Mouse (Mus musculus): ENCODE results near the gene Slc30a7. TPM values are rescaled to one million over a fixed set of nuclear protein-coding genes. Genes with fewer than 3 reads are reported as not detected.

Gene Slc30a7
- 24.3 and 30.1 TPM in 2 replicates for polyA plus RNA-seq (2016; fragmentation: Nextera tagmentation; extraction: Ambion mirVana)

DNA sequence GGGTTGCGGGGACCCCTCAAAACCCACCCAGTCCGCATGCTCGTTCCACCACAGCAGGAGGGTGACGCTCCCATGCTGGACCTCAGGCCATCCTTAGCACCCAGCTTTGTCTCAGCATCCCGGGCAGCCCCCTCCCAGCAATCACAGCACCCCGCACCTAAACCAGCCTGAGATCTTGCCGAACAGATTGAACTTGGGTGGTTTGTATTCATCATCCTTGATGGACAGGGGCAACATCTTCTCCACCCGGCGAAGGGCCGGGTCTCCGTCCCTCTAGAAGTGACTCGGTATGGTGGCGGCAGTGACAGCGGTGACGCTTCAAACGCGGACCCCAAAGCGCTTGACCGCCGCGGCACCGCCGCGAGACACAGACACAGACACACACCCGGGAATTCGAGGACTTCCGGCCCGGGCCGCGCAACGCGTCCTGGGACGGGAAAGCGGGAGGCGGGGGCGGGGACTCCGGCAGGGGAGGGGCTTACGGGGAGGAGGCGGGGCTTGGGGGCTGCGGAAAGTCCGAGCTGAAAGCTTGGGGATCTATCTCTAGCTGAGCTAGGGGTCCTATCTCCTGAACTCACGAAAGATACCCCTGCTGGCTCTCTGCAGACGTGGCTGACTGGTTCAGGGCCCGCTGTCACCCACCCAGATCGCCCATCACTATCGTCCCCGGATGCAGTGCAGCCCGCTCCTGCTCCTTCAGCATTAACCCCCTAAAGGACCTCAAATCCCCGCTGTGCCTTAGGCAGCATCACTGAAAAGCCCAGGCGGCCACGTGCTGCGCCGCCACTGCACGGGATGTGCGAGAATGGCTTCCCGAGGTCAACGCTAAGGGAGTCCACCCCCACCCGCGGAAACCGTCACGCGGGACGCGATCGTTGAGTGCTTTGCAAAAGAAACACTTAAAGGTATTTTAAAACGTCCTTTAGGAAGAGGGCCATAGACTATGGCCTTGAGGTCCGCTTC, at the start of gene Slc30a7, which contains the start of gene Extl2:
Gene Slc30a7, minus strand, starts transcription at position 429 of the 963 bp plus-strand sequence.
Gene Extl2, plus strand, starts transcription at position 485 of the 963 bp plus-strand sequence.
- WGBS: under 1% methylated on average over 67 of the region's 67 CpGs
- Histone ChIP-seq H3K4me3 (replicated peaks) (peak within 1 kb of the TSS; percentile 80), H3K4me1 (replicated peaks) (peaks cover 13% of the 10 kb centered on the region), H3K36me3 (peaks cover 28% of the 10 kb centered on the region), H3K27me3 (no peaks in the 10 kb centered on the region), H3K9ac (replicated peaks) (peak within 1 kb of the TSS; percentile 84), H3K27ac (peak within 1 kb of the TSS; percentile 91), H3K9me3 (no peaks in the 10 kb centered on the region), H3K4me2 (peak within 1 kb of the TSS; percentile 90)
- peak; percentile 91 for ATAC-seq (ENCODE audit: insufficient number of reproducible peaks, insufficient read depth, low FRiP score, low TSS enrichment, low read depth)

DNA sequence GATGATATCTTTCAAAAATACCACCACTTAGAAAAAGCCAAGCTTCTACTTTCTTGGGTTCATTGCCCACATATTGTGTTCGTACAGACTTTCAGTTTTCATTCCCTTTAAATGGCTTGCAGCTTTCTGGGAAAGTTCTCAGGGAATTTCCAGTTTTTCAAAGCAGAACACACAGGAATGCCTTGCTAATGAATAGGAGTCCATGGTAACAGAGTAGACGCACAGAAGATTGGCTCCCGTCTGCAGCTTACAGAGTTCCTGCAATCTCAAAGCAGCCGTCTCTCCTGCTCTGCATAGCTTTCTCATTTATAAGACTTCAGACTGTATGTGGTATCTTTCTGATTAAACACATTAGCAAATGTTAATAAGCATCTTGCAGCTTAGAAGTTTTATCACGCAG, 39.8 kb upstream of the Slc30a7 start:
- Histone ChIP-seq H3K4me3 (replicated peaks) (no peak overlapping the region), H3K4me2 (no peak overlapping the region), H3K4me1 (replicated peaks) (no peaks in the 10 kb centered on the region), H3K36me3 (no peaks in the 10 kb centered on the region), H3K9ac (replicated peaks) (no peak overlapping the region), H3K27me3 (no peaks in the 10 kb centered on the region), H3K27ac (no peak overlapping the region), H3K9me3 (no peaks in the 10 kb centered on the region)
- no peak for ATAC-seq (ENCODE audit: insufficient number of reproducible peaks, insufficient read depth, low FRiP score, low TSS enrichment, low read depth)
- WGBS: 55% methylated on average over 5 of the region's 5 CpGs

DNA sequence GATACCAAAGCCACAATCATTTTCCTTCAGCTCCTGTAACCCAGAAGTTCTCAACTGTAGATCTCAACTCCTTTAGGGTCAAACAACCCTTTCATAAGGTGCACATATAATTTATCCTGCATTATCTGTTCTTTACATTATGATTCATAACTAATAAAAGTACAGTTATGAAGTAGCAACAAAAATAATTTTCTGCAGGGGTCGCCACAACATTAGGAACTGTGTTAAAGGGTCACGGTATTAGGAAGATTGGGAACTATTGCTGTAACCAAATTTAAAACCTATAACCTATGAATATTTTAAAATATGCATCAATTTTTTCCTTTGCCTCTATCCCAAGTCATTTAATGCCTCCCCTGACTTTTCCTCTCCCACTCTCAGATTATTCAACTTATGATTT, 38.8 kb upstream of the Slc30a7 start:
- H3K4me2 ChIP-seq: no peak overlapping the region
- no peaks in the 10 kb centered on the region for H3K4me1 ChIP-seq (replicated peaks)
- WGBS: 87% methylated on average over 2 of the region's 2 CpGs
- no peaks in the 10 kb centered on the region for H3K27me3 ChIP-seq
- ATAC-seq (ENCODE audit: insufficient number of reproducible peaks, insufficient read depth, low FRiP score, low TSS enrichment, low read depth): no peak
- H3K36me3 ChIP-seq: no peaks in the 10 kb centered on the region
- no peak overlapping the region for H3K9ac ChIP-seq (replicated peaks)
- H3K9me3 ChIP-seq: no peaks in the 10 kb centered on the region
- no peak overlapping the region for H3K27ac ChIP-seq
- no peak overlapping the region for H3K4me3 ChIP-seq (replicated peaks)

DNA sequence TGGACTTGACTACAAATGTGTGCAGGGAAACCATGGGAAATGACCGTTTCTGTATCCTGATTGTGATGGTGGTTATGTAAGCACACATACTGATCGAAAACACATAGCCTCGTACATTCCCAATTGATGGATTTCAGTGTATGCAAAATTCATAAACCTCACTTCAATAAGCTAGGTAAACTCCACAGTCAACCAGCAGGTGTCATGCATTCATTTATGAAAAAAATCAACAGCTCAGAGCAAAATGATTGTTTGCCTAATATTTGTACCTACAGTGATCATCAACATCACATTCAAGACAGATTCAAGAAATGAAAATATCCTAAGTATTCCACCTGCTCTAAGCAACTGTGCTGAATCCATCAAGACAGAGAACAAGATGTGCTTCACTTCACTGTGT, 33.6 kb upstream of the Slc30a7 start:
- WGBS: 87% methylated on average over 3 of the region's 3 CpGs
- ATAC-seq (ENCODE audit: insufficient number of reproducible peaks, insufficient read depth, low FRiP score, low TSS enrichment, low read depth): no peak

DNA sequence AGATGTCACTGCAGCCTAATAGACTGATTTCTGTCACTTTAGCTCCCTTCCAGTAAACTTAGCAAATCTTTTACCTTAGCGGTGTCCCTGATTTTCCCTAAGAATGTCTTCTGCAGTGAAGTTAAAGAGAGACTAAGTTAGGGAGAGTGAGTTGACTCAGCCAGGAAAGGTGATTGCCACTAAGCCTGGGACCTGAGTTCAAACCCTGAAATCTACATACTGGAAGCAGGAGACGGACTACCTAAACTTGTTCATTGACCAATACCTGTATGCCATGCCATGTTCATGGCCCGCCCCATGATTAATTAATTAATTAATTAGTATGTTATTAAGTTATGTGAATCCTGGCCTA, 26.6 kb upstream of the Slc30a7 start:
- 59% methylated on average over 3 of the region's 3 CpGs for WGBS
- ATAC-seq (ENCODE audit: insufficient number of reproducible peaks, insufficient read depth, low FRiP score, low TSS enrichment, low read depth): peak; percentile 6; the same call in 1 of the 2 replicates
- Histone ChIP-seq H3K27me3 (no peaks in the 10 kb centered on the region), H3K4me2 (no peak overlapping the region), H3K36me3 (no peaks in the 10 kb centered on the region), H3K27ac (no peak overlapping the region), H3K4me1 (replicated peaks) (0 out of 2 replicates have a peak, but pooled peaks cover 5% of the 10 kb centered on the region), H3K4me3 (replicated peaks) (no peak overlapping the region), H3K9ac (replicated peaks) (no peak overlapping the region), H3K9me3 (no peaks in the 10 kb centered on the region)

More for the DNA sequence above, 33.6 kb upstream of the Slc30a7 start:
- H3K27me3 ChIP-seq: no peaks in the 10 kb centered on the region
- no peaks in the 10 kb centered on the region for H3K36me3 ChIP-seq
- no peak overlapping the region for H3K9ac ChIP-seq (replicated peaks)
- H3K4me1 ChIP-seq (replicated peaks): no peaks in the 10 kb centered on the region
- H3K4me3 ChIP-seq (replicated peaks): no peak overlapping the region
- no peak overlapping the region for H3K4me2 ChIP-seq
- H3K9me3 ChIP-seq: no peaks in the 10 kb centered on the region
- no peak overlapping the region for H3K27ac ChIP-seq

DNA sequence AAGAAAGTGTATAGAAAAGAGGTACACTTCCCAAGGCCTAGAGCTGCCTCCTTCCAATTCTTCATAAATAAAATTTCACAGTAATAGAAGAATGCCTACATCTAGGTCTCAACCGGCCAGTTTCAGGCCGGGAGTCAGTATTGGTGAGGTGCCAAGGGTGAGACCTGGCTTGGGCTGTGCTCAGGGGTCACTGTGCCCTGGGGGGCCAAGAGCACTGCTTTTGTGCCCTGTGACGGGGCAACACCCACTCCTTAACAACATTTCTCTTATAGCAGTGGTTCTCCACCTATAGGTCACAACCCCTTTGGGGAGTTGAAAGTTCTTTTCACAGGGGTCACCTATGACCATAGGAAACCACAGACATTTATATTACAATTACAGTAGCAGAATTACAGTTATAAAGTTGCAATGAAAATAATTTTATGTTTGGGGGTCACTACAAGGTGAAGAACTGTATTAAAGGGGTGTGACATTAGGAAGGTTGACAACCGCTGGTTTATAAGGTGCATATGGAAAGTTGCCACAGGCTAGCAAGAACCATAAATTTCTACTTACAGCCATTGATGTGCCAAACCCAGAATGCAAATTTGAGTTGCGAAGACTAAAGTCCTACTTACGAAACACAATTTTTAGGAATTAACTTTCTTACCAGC, 26.1 kb upstream of the Slc30a7 start:
- no peaks in the 10 kb centered on the region for H3K27me3 ChIP-seq
- ATAC-seq (ENCODE audit: insufficient number of reproducible peaks, insufficient read depth, low FRiP score, low TSS enrichment, low read depth): no peak
- no peak overlapping the region for H3K4me2 ChIP-seq
- H3K9me3 ChIP-seq: no peaks in the 10 kb centered on the region
- H3K36me3 ChIP-seq: no peaks in the 10 kb centered on the region
- H3K27ac ChIP-seq: no peak overlapping the region
- 0 out of 2 replicates have a peak, but pooled peaks cover 5% of the 10 kb centered on the region for H3K4me1 ChIP-seq (replicated peaks)
- no peak overlapping the region for H3K4me3 ChIP-seq (replicated peaks)
- no peak overlapping the region for H3K9ac ChIP-seq (replicated peaks)
- 52% methylated on average over 6 of the region's 6 CpGs for WGBS

DNA sequence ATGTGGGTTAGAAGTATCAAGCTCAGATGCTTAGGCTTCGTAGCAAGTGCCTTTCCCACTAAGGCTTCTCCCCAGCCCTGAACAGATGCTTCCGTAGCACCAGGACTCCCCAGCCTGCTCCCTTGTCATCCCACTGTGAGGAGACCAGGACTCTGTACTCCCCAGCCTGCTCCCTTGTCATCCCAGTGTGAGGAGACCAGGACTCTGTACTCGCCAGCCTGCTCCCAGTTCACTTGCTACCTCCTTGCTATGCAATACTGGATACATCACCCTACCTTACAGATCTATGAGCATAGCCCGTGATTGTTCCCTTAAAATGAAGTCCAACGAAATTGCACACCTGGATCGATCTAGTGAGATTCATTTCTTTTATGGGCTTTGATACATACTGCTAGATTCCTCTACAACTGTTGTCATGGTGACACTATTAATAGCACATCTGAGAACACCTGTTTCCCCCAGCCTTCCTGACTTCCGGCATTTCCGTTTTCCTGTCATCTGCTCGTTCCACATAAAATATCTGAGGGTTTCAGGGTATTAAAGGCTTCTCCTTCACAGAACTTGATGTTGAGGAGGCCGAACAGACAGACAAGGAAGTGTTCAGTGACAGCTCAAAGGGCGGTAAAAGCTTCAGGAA, 23.1 kb upstream of the Slc30a7 start:
- 54% methylated on average over 11 of the region's 11 CpGs for WGBS
- H3K36me3 ChIP-seq: peaks cover 13% of the 10 kb centered on the region; the same call in 1 of the 2 replicates
- no peaks in the 10 kb centered on the region for H3K27me3 ChIP-seq

DNA sequence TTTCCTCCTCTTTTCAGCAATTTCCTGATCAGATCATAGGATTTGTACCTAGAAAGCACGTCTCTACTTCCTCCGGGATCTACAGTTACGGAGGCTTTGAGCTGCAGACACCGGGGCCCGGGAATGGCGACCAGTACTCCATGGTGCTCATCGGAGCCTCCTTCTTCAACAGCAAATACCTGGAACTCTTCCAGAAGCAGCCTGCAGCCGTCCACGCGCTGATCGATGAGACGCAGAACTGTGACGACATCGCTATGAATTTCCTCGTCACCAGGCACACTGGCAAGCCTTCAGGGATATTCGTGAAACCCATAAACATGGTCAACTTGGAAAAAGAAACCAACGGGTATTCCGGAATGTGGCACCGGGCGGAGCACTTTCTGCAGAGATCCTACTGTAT, 19.8 kb upstream of the Slc30a7 start:
- Histone ChIP-seq H3K4me3 (replicated peaks) (no peak overlapping the region), H3K27ac (no peak overlapping the region), H3K36me3 (peaks cover 19% of the 10 kb centered on the region; the same call in 1 of the 2 replicates), H3K9me3 (no peaks in the 10 kb centered on the region), H3K27me3 (no peaks in the 10 kb centered on the region), H3K4me2 (no peak overlapping the region), H3K4me1 (replicated peaks) (peaks cover 12% of the 10 kb centered on the region; the same call in 1 of the 2 replicates), H3K9ac (replicated peaks) (no peak overlapping the region)
- no peak for ATAC-seq (ENCODE audit: insufficient number of reproducible peaks, insufficient read depth, low FRiP score, low TSS enrichment, low read depth)
- 87% methylated on average over 20 of the region's 20 CpGs for WGBS

More for the DNA sequence above, 23.1 kb upstream of the Slc30a7 start:
- no peak for ATAC-seq (ENCODE audit: insufficient number of reproducible peaks, insufficient read depth, low FRiP score, low TSS enrichment, low read depth)
- Histone ChIP-seq H3K4me1 (replicated peaks) (0 out of 2 replicates have a peak, but pooled peaks cover 5% of the 10 kb centered on the region), H3K27ac (no peak overlapping the region), H3K4me2 (no peak overlapping the region), H3K9ac (replicated peaks) (no peak overlapping the region), H3K9me3 (no peaks in the 10 kb centered on the region), H3K4me3 (replicated peaks) (no peak overlapping the region)

DNA sequence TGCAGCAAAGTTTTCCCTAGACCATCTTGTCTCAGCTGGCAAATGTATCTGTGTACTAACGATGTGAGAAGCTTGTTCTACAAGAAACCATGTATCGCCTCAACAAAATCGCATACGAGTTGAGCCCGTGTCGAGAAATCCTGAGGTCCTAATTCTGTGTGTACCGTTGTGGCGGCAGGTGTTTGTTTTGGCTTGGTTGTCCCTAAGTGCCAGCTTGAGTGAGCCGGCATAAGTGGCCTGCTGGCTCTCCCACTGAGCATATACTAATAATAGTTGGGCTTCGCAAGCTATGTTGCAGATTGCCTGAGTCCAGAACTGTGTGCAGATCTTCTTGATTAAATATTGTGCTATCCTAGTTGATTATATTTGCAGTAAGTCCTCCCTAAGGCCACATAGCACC, 18.5 kb upstream of the Slc30a7 start:
- ATAC-seq (ENCODE audit: insufficient number of reproducible peaks, insufficient read depth, low FRiP score, low TSS enrichment, low read depth): no peak
- WGBS: 97% methylated on average over 10 of the region's 10 CpGs
- H3K36me3 ChIP-seq: peaks cover 19% of the 10 kb centered on the region; the same call in 1 of the 2 replicates
- H3K9me3 ChIP-seq: no peaks in the 10 kb centered on the region
- H3K4me1 ChIP-seq (replicated peaks): peaks cover 11% of the 10 kb centered on the region; the same call in 1 of the 2 replicates
- H3K4me2 ChIP-seq: no peak overlapping the region
- no peak overlapping the region for H3K27ac ChIP-seq
- H3K4me3 ChIP-seq (replicated peaks): no peak overlapping the region
- H3K27me3 ChIP-seq: no peaks in the 10 kb centered on the region
- H3K9ac ChIP-seq (replicated peaks): no peak overlapping the region

DNA sequence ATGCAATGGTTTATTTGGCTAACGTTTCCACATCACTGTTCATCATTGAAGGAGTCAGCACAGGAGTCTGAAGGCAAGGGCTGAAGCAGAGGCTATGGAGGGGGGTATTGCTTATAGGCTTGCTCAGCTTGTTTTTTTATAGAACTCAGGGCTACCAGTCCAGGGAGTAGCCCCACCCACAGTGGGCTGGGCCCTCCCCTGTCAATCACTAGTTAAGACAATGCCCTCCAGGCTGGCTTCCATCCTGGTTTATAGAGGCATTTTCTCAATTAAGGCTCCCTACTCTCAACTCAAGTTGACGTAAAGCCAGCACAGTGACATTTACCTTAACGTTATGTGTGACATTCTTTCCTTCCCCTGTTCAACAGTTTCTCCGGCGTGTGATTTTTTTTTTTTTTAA, 17.5 kb upstream of the Slc30a7 start:
- no peaks in the 10 kb centered on the region for H3K27me3 ChIP-seq
- no peak overlapping the region for H3K4me2 ChIP-seq
- H3K27ac ChIP-seq: no peak overlapping the region
- H3K4me1 ChIP-seq (replicated peaks): peaks cover 7% of the 10 kb centered on the region; the same call in 1 of the 2 replicates
- H3K36me3 ChIP-seq: peaks cover 19% of the 10 kb centered on the region; the same call in 1 of the 2 replicates
- no peak overlapping the region for H3K4me3 ChIP-seq (replicated peaks)
- 47% methylated on average over 5 of the region's 5 CpGs for WGBS
- H3K9me3 ChIP-seq: no peaks in the 10 kb centered on the region
- peak; percentile 45; the same call in 1 of the 2 replicates for ATAC-seq (ENCODE audit: insufficient number of reproducible peaks, insufficient read depth, low FRiP score, low TSS enrichment, low read depth)
- H3K9ac ChIP-seq (replicated peaks): no peak overlapping the region

DNA sequence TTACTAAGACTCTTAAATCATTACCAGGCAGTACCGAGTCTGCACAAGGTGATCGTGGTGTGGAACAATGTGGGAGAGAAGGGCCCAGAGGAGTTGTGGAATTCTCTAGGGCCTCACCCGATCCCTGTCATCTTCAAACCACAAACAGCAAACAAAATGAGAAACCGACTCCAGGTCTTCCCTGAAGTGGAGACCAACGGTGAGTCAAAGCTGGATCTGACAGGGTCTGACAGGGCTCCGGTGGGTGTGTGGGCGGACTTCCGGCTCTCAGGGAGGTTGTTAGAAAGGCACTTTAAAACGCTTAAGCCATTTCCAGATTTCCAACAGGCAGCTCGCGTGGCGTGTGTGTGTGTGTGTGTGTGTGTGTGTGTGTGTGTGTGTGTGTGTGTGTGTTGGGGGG, 17.0 kb upstream of the Slc30a7 start:
- Histone ChIP-seq H3K4me1 (replicated peaks) (peaks cover 7% of the 10 kb centered on the region; the same call in 1 of the 2 replicates), H3K27me3 (no peaks in the 10 kb centered on the region), H3K4me3 (replicated peaks) (no peak overlapping the region), H3K36me3 (peaks cover 19% of the 10 kb centered on the region; the same call in 1 of the 2 replicates), H3K4me2 (no peak overlapping the region), H3K9me3 (no peaks in the 10 kb centered on the region), H3K27ac (no peak overlapping the region), H3K9ac (replicated peaks) (no peak overlapping the region)
- no peak for ATAC-seq (ENCODE audit: insufficient number of reproducible peaks, insufficient read depth, low FRiP score, low TSS enrichment, low read depth)
- WGBS: 86% methylated on average over 12 of the region's 12 CpGs

Measured in limb, embryonic 12.5 days (tissue).